Mouse (Mus musculus) 3T3-L1 (cell line): ENCODE data around the gene Pcif1.
"Not testable (repeated sequence)": the region's sequence is repeated elsewhere in the genome, so short reads cannot be mapped to it uniquely, and the experiment has no call there.

Source experiments
- DNase-seq: peaks from one replicate; pipeline ENCODE4 v3.0.0-alpha.2; 2015; ENCODE audit warnings: low read depth, low spot score

The Pcif1 gene

GRCm38 (mm10) chr2:164866741-164867551 is 12.2 kb upstream of the Pcif1 start:
- DNase-seq = peak; percentile 80

GRCm38 (mm10) chr2:164867566-164867965 is 11.5 kb upstream of the Pcif1 start:
- peak; percentile 53 for DNase-seq

GRCm38 (mm10) chr2:164868491-164868890 is 10.6 kb upstream of the Pcif1 start:
- no peak for DNase-seq

GRCm38 (mm10) chr2:164871602-164872303 is 7.4 kb upstream of the Pcif1 start:
- no peak for DNase-seq

- DNase-seq = no peak
These were observed 5.5 kb upstream of the Pcif1 start for GRCm38 (mm10) chr2:164873621-164874020.

GRCm38 (mm10) chr2:164874239-164874769 is 4.8 kb upstream of the Pcif1 start:
- DNase-seq = peak; percentile 50

- not testable (repeated sequence) for DNase-seq
These were observed 3.5 kb upstream of the Pcif1 start for GRCm38 (mm10) chr2:164875648-164876047.

- not testable (repeated sequence) for DNase-seq
These were observed 1.5 kb upstream of the Pcif1 start for GRCm38 (mm10) chr2:164877376-164878215.

- peak; percentile 64 for DNase-seq
These were observed 436 bp upstream of the Pcif1 start for GRCm38 (mm10) chr2:164878509-164879227.

GRCm38 (mm10) chr2:164879568-164880277 is 619 bp downstream of the Pcif1 start:
- DNase-seq = peak; percentile 97

GRCm38 (mm10) chr2:164882619-164883018 is 3.5 kb downstream of the Pcif1 start:
- DNase-seq = no peak

- DNase-seq = peak; percentile 38
These were observed 6.7 kb downstream of the Pcif1 start for GRCm38 (mm10) chr2:164885788-164886187.

GRCm38 (mm10) chr2:164886617-164887016 is 7.5 kb downstream of the Pcif1 start:
- DNase-seq = no peak

- no peak for DNase-seq
These were observed 9.9 kb downstream of the Pcif1 start for GRCm38 (mm10) chr2:164888996-164889395.

- no peak for DNase-seq
These were observed 10.9 kb downstream of the Pcif1 start for GRCm38 (mm10) chr2:164889960-164890359.

- no peak for DNase-seq
These were observed 11.4 kb downstream of the Pcif1 start for GRCm38 (mm10) chr2:164890411-164891049.

GRCm38 (mm10) chr2:164891056-164891834 is 12.1 kb downstream of the Pcif1 start:
- DNase-seq = no peak

GRCm38 (mm10) chr2:164891908-164892695 is 13.0 kb downstream of the Pcif1 start:
- no peak for DNase-seq
